Mouse (Mus musculus) embryo, embryonic 10.5 days (tissue): ENCODE results near the gene Irgm2.

Experiments used
- DNase-seq: peaks from one replicate; pipeline ENCODE4 v3.0.0-alpha.2; 2015; ENCODE audit warnings: low spot score

The Irgm2 gene

DNA sequence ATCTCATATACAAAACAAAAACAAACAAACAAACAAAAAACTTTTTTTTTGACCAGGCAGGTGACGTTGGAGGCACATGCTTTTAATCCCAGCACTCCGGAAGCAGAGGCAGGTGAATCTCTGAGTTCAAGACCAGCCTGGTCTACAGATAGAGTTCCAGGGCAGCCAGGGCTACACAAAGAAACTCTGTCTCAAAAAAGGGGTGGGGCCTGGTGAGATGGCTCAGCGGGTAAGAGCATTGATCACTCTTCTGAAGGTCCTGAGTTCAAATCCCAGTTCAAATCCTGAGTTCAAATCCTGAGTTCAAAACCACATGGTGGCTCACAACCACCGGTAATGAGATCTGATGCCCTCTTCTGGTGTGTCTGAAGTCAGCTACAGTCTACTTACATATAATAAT is 62.4 kb downstream of the Irgm2 start:
- no peak for DNase-seq

DNA sequence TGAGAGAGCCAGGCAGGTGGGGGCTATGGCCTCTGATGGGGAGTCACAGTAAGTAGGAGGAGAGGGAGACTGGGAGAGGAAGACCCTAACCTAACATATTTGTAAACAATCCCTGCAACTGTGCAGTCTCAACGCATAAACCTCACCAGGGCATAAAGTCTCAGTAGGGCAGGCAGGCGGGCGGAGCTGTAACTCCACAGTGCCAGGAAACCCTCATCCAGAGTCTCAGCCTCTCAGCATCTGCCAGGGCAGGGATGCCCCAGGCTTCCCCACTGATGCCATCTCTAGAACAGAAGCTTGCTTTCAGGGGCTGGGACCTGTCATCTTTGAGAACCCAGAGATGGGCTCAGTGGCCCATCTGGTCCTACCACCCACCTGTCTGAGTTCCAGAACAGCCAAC is 62.9 kb downstream of the Irgm2 start:
- DNase-seq, result no peak

DNA sequence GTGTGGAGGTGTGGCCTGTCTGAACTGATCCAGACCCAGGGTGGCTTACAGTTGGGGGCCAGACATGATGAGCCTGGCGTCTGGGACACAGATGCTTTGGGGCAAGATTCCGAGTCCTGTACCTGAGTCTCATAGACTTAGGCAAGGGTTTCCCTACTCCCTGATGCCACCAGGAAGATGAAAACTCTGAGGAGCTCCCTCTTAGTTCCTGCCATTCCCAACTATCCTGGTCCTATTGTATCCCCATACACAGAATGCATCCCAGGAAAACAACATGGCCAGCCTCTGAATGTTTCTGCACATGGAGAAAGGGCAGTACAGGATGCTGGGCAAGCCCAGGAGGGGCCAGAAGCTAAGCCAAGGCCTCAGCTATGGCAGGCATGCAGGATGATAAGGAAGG is 64.1 kb downstream of the Irgm2 start:
- no peak for DNase-seq

DNA sequence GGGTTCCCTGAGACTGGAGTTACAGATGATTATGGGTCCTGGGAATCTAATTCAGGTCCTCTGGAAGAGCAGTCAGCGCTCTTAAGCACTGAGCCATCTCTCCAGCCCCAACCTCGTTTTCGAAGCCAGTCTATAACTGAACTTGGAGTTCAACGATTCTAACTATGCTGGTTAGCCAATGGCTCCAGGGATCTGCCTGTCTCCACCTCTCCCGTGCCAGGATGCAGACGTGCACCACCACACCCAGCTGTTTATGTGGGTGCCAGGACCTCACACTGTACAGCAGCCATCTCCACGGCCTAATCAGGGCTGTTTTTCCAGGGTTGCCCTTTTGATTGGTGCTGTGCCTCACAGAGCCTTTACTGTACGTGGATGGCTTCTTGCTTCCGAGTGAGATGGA is 65.1 kb downstream of the Irgm2 start:
- no peak for DNase-seq

DNA sequence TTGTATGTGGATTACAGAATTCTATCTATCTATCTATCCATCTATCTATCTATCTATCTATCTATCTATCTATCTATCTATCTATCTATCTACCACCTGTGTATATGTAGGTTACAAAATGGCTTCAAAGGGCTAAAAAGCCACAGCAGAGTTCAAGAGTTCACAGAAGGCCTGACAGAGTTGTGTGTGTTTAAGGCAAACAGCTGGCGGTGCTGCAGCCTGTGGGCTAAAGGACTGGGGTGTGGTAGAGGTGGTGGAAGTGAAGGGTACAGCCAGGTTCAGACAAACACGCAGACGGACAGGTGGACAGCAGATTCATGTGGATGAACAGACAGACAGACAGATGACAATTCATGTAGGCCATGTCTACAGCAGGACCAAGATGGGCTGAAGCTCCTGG is 68.9 kb downstream of the Irgm2 start:
- DNase-seq, result no peak
